Mouse (Mus musculus) kidney, adult 2 months (tissue): Measurements from ENCODE around the gene Lrrc4c.

Experiments
- CTCF ChIP-seq: fragments of 200-500 bp; conservative IDR thresholded peaks from 2 replicates; pipeline ENCODE4 v1.5.1; 2011; ENCODE audit warnings: low read depth, mild to moderate bottlenecking, control low read depth, low read length, moderate library complexity, mixed read lengths; ENCODE audit not compliant: insufficient read depth, insufficient read length
- POLR2A ChIP-seq: fragments of 200-500 bp; IDR thresholded peaks from one replicate; pipeline ENCODE4 v1.6.1; 2011; ENCODE audit warnings: low read depth, low read length, control low read depth

DNA sequence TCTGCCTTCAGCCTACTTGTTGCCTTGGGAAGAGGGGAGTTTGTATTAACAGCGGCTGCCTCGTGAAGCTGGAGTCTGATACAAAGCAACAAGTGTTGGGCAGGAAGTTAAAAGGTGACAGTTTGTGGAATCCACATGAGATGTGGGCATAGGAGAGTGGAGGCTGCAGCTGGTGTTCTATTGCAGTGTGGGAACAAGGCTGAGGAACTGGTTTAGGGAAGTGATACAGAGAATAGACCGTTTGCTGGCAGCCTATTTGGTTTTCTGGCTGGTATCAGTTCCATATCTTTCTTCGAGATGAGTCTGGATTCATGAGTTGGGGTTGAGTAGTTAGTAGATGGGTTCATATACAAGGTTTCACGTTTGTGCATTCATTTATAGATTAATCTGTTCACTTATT is 1186.9 kb downstream of the Lrrc4c start:
- TF ChIP-seq CTCF (no peak), POLR2A (no peak)
